Comparison of ENCODE assay signal across 28 mouse cellular contexts in genomic region chr5:44259678-44260077, GRCm38 (mm10). TPM values are rescaled to one million over a fixed set of nuclear protein-coding genes. Genes with fewer than 3 reads are reported as not detected.
DNase-seq lines count a peak whose midpoint lies in the region; ATAC-seq and TF ChIP-seq lines count a peak whose summit lies in the region.
"Had no signal": no experiment of that assay in that cellular context is flagged by ENCODE, and none has a peak within 500 bp of the region (broad histone marks: within the 10 kb centered on the region; RNA-seq: fewer than 3 reads in every experiment).

No protein-coding gene starts in this region.

- no peak for TF ChIP-seq CTCF in stomach, postnatal 0 days (IDR thresholded peaks at IDR 0.05; ENCODE audit: low read depth)

- H3K9ac ChIP-seq in stomach, postnatal 0 days (ENCODE audit: low read length) = no peak overlapping the region
- H3K9ac ChIP-seq in midbrain, embryonic 15.5 days = no peak overlapping the region
- H3K9ac ChIP-seq: embryonic facial prominence, embryonic 12.5 days; embryonic facial prominence, embryonic 15.5 days; forebrain, embryonic 15.5 days; heart, embryonic 12.5 days; heart, embryonic 15.5 days; hindbrain, embryonic 13.5 days had no signal

- no peak for TF ChIP-seq POLR2A in myocyte (IDR thresholded peaks at IDR 0.05; ENCODE audit: insufficient read length, low read depth)

- H3K27me3 ChIP-seq in myocyte (ENCODE audit: control insufficient read depth, insufficient read depth, insufficient read length) = no peaks in the 10 kb centered on the region
- H3K27me3 ChIP-seq in stomach, postnatal 0 days (ENCODE audit: control insufficient read depth, insufficient read depth, low read length) = no peaks in the 10 kb centered on the region
- no peaks in the 10 kb centered on the region for H3K27me3 ChIP-seq in midbrain, embryonic 15.5 days (replicated peaks)
- H3K27me3 ChIP-seq: embryonic facial prominence, embryonic 12.5 days; embryonic facial prominence, embryonic 15.5 days; forebrain, embryonic 15.5 days; heart, embryonic 12.5 days; heart, embryonic 15.5 days; hindbrain, embryonic 13.5 days had no signal

- 77% methylated on average over 3 of the region's 3 CpGs for WGBS in stomach, postnatal 0 days
- 77% methylated on average over 3 of the region's 3 CpGs for WGBS in midbrain, embryonic 15.5 days

- H3K27ac ChIP-seq in stomach, postnatal 0 days (replicated peaks) = no peak overlapping the region
- no peak overlapping the region for H3K27ac ChIP-seq in midbrain, embryonic 15.5 days
- H3K27ac ChIP-seq: embryonic facial prominence, embryonic 12.5 days; embryonic facial prominence, embryonic 15.5 days; forebrain, embryonic 15.5 days; gastrocnemius, adult 2 months; heart, embryonic 15.5 days; hindbrain, embryonic 10.5 days; hindbrain, embryonic 13.5 days had no signal

- no peak overlapping the region for H3ac ChIP-seq in myocyte (ENCODE audit: control insufficient read depth, insufficient read length)

- no peak for ATAC-seq in stomach, postnatal 0 days (ENCODE audit: low FRiP score, low TSS enrichment)
- ATAC-seq in midbrain, embryonic 15.5 days (replicated peaks) = no peak
- ATAC-seq: CD4-positive, CD25-positive, alpha-beta regulatory T cell, adult 4 months; forebrain, embryonic 15.5 days; hindbrain, embryonic 16.5 days; Patski had no signal

- no peaks in the 10 kb centered on the region for H3K9me3 ChIP-seq in stomach, postnatal 0 days (ENCODE audit: control insufficient read depth, low read length)
- no peaks in the 10 kb centered on the region for H3K9me3 ChIP-seq in midbrain, embryonic 15.5 days
- H3K9me3 ChIP-seq: embryonic facial prominence, embryonic 12.5 days; embryonic facial prominence, embryonic 15.5 days; forebrain, embryonic 15.5 days; heart, embryonic 12.5 days; heart, embryonic 15.5 days; hindbrain, embryonic 10.5 days; hindbrain, embryonic 13.5 days had no signal

- peak; percentile 9 to 14 for DNase-seq in layer of hippocampus, adult 8-10 months (ENCODE audit: low spot score in 2 of 2)
- DNase-seq in layer of hippocampus, adult 11-12 months (ENCODE audit: low spot score) = no peak
- peak; percentile 58 for DNase-seq in Muller cell, postnatal 12 days (ENCODE audit: inconsistent ontology term)
- DNase-seq in brain, adult 2 months (ENCODE audit: low read depth, low spot score) = peak; percentile 67
- DNase-seq in liver = no peak
- DNase-seq in stomach, postnatal 0 days (ENCODE audit: low spot score) = no peak
- DNase-seq: adrenal gland, adult 2 months; adrenal gland, postnatal 14 days; cerebellum, adult 18-20 months; cerebellum, adult 9-10 months; cerebellum, postnatal 14 days; gastrocnemius, adult 2 months; gastrocnemius, postnatal 14 days; heart, adult 18-20 months; heart, postnatal 10 days; heart, postnatal 36 days had no signal

- H3K4me3 ChIP-seq in myocyte = no peak overlapping the region
- no peak overlapping the region for H3K4me3 ChIP-seq in stomach, postnatal 0 days (ENCODE audit: low read depth, low read length)
- H3K4me3 ChIP-seq in midbrain, embryonic 15.5 days = no peak overlapping the region
- H3K4me3 ChIP-seq: embryonic facial prominence, embryonic 12.5 days; embryonic facial prominence, embryonic 15.5 days; forebrain, embryonic 15.5 days; gastrocnemius, adult 2 months; heart, embryonic 12.5 days; heart, embryonic 15.5 days; hindbrain, embryonic 10.5 days; hindbrain, embryonic 13.5 days had no signal

- no peak overlapping the region for H3K4me2 ChIP-seq in myocyte (ENCODE audit: low read depth)
- H3K4me2 ChIP-seq in stomach, postnatal 0 days (replicated peaks; ENCODE audit: low read depth) = no peak overlapping the region
- no peak overlapping the region for H3K4me2 ChIP-seq in midbrain, embryonic 15.5 days
- H3K4me2 ChIP-seq: embryonic facial prominence, embryonic 12.5 days; embryonic facial prominence, embryonic 15.5 days; forebrain, embryonic 15.5 days; heart, embryonic 12.5 days; heart, embryonic 15.5 days; hindbrain, embryonic 13.5 days had no signal

- no peak for TF ChIP-seq EP300 in stomach, postnatal 0 days (optimal IDR thresholded peaks at IDR 0.05)

- H3K79me2 ChIP-seq in myocyte (ENCODE audit: control insufficient read depth, insufficient read depth) = no peaks in the 10 kb centered on the region

- H3K36me3 ChIP-seq in myocyte (ENCODE audit: control insufficient read depth, insufficient read depth) = no peaks in the 10 kb centered on the region
- no peaks in the 10 kb centered on the region for H3K36me3 ChIP-seq in stomach, postnatal 0 days (ENCODE audit: control insufficient read depth, insufficient read depth, low read length)
- H3K36me3 ChIP-seq in midbrain, embryonic 15.5 days (replicated peaks) = no peaks in the 10 kb centered on the region
- H3K36me3 ChIP-seq: embryonic facial prominence, embryonic 12.5 days; embryonic facial prominence, embryonic 15.5 days; forebrain, embryonic 15.5 days; heart, embryonic 12.5 days; heart, embryonic 15.5 days; hindbrain, embryonic 10.5 days; hindbrain, embryonic 13.5 days had no signal

- no peaks in the 10 kb centered on the region for H3K4me1 ChIP-seq in stomach, postnatal 0 days (replicated peaks; ENCODE audit: control insufficient read depth, insufficient read depth)
- H3K4me1 ChIP-seq in midbrain, embryonic 15.5 days = no peaks in the 10 kb centered on the region
- H3K4me1 ChIP-seq: embryonic facial prominence, embryonic 12.5 days; embryonic facial prominence, embryonic 15.5 days; forebrain, embryonic 15.5 days; heart, embryonic 12.5 days; heart, embryonic 15.5 days; hindbrain, embryonic 10.5 days; hindbrain, embryonic 13.5 days had no signal

TF ChIP-seq in myocyte, 11 proteins besides CTCF, POLR2A, EP300 and RAD21:
- TF ChIP-seq CEBPB (IDR thresholded peaks at IDR 0.05; ENCODE audit: insufficient read depth, poor library complexity, severe bottlenecking) (peak; percentile 47; the same call in 1 of the 2 replicates), TCF3 (IDR thresholded peaks at IDR 0.05; ENCODE audit: insufficient read length, low read depth) (no peak), TCF12 (IDR thresholded peaks at IDR 0.05; ENCODE audit: insufficient read depth, poor library complexity, severe bottlenecking) (no peak), SRF (IDR thresholded peaks at IDR 0.05; ENCODE audit: control insufficient read depth, insufficient read length, low read depth) (no peak), MYOG (IDR thresholded peaks at IDR 0.05; ENCODE audit: control insufficient read depth in 1 of 3, insufficient read depth in 1 of 3, insufficient read length in 2 of 3, low read depth in 2 of 3) (no peak)

RNA-seq across cellular contexts. Expression of gene Tapt1, which starts 33.3 kb away (rescaled TPM):
- total RNA-seq in layer of hippocampus, adult 8-10 months (2022) = 10 to 100 TPM; 41.3 to 51.6 (median 46.6) TPM
- 18.2 TPM for polyA plus RNA-seq in myocyte (2012; fragmentation: generic; extraction: Trizol)
- polyA plus RNA-seq in stomach, postnatal 0 days (2015; fragmentation: Nextera tagmentation; extraction: Ambion mirVana) = 17.2 and 18.1 TPM in 2 replicates
- polyA plus RNA-seq in midbrain, embryonic 15.5 days (2015; fragmentation: Nextera tagmentation; extraction: Ambion mirVana) = 32.3 and 33.2 TPM in 2 replicates

Comparison
In these comparisons a context has a peak if more than half of its experiments do, and no peak if none do; other contexts are left out.
1. DNase-seq: peak in layer of hippocampus, adult 8-10 months (2 of 2), Muller cell, postnatal 12 days (single experiment) and brain, adult 2 months (single experiment); none in layer of hippocampus, adult 11-12 months (single experiment), liver (single experiment) and stomach, postnatal 0 days (single experiment).